In the genomic region with DNA sequence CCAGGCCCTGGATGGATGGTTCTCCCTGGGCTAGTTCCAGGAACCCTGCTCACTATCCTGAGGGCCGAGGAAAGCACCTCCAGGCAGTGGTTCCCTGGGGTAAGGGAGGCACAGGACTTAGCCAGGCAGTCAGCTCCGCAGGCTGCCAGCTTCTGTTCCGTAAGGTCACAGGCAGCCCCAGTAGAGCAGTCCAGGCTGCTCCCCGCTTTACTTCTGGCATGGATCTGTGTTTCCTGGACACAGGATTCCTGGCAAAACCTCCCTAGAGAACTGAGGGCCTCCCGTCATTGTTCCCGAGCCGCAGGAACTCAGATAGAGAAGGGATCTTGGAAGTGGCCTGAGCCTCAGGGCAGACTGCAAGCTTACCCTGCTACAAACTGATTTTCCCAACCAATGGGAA, we compare ENCODE assay signal across 8 mouse cellular contexts.
A peak's percentile ranks its signal among the peaks of the same experiment; 100 is the strongest.
DNase-seq lines count a peak whose midpoint lies in the region; ATAC-seq and TF ChIP-seq lines count a peak whose summit lies in the region.

No protein-coding gene starts in this region.

- H3K4me3 ChIP-seq in left cerebral cortex, adult 2 months, result no peak overlapping the region
- H3K4me3 ChIP-seq in heart, embryonic 10.5 days, result no peak overlapping the region
- H3K4me3 ChIP-seq in kidney, postnatal 0 days (replicated peaks; ENCODE audit: low read depth, low read length), result no peak overlapping the region

- DNase-seq in left cerebral cortex, adult 2 months (ENCODE audit: extremely low spot score in 1 of 2, low spot score in 2 of 2), result no peak
- no peak for DNase-seq in left cerebral cortex, postnatal 36 days (ENCODE audit: low spot score in 2 of 2)
- DNase-seq in heart, embryonic 10.5 days (ENCODE audit: low spot score), result no peak
- DNase-seq in kidney, postnatal 0 days (ENCODE audit: low spot score), result peak; percentile 38
- DNase-seq in skeletal muscle tissue, adult 2 months (ENCODE audit: low read depth, low spot score), result peak; percentile 66
- DNase-seq in cerebellum, adult 9-10 months, result no peak
- no peak for DNase-seq in left cerebral cortex, adult 11 months (ENCODE audit: low spot score)
- DNase-seq in layer of hippocampus, adult 11-12 months (ENCODE audit: low spot score), result no peak

- H3K9me3 ChIP-seq in heart, embryonic 10.5 days, result no peaks in the 10 kb centered on the region
- H3K9me3 ChIP-seq in kidney, postnatal 0 days (replicated peaks; ENCODE audit: low read length), result no peaks in the 10 kb centered on the region

- intact Hi-C loops in left cerebral cortex, adult 2 months (cut with DNase I), result no loop called here
- intact Hi-C loops in left cerebral cortex, postnatal 36 days (cut with DNase I), result no loop called here

- no peak overlapping the region for H3K4me2 ChIP-seq in kidney, postnatal 0 days (ENCODE audit: low read length)

- WGBS in heart, embryonic 10.5 days, result 42% methylated on average over 7 of the region's 7 CpGs
- 39% methylated on average over 7 of the region's 7 CpGs for WGBS in kidney, postnatal 0 days

- TF ChIP-seq CTCF in left cerebral cortex, adult 2 months (IDR thresholded peaks at IDR 0.05), result no peak
- no peak for TF ChIP-seq CTCF in kidney, postnatal 0 days (IDR thresholded peaks at IDR 0.05; ENCODE audit: low read depth)

- H3K4me1 ChIP-seq in heart, embryonic 10.5 days, result peaks cover 66% of the 10 kb centered on the region
- peaks cover 14% of the 10 kb centered on the region; the same call in 1 of the 2 replicates for H3K4me1 ChIP-seq in kidney, postnatal 0 days (replicated peaks; ENCODE audit: insufficient read depth, low read length)

- H3K9ac ChIP-seq in kidney, postnatal 0 days (ENCODE audit: low read depth, low read length), result no peak overlapping the region

- peak overlapping the region; percentile 48 for H3K27ac ChIP-seq in left cerebral cortex, adult 2 months
- peak overlapping the region; percentile 88 for H3K27ac ChIP-seq in heart, embryonic 10.5 days
- peak overlapping the region; percentile 54 for H3K27ac ChIP-seq in kidney, postnatal 0 days

- H3K36me3 ChIP-seq in heart, embryonic 10.5 days, result no peaks in the 10 kb centered on the region
- no peaks in the 10 kb centered on the region for H3K36me3 ChIP-seq in kidney, postnatal 0 days (ENCODE audit: insufficient read depth, low read length)

- H3K27me3 ChIP-seq in heart, embryonic 10.5 days (ENCODE audit: insufficient read depth, poor library complexity, severe bottlenecking), result no peaks in the 10 kb centered on the region
- no peaks in the 10 kb centered on the region for H3K27me3 ChIP-seq in kidney, postnatal 0 days (ENCODE audit: insufficient read depth, low read length)

- ATAC-seq in kidney, postnatal 0 days (replicated peaks; ENCODE audit: low FRiP score, low read depth), result no peak

Comparison
In these comparisons a context has a peak if more than half of its experiments do, and no peak if none do; other contexts are left out.
1. DNase-seq: peak in kidney, postnatal 0 days (single experiment) and skeletal muscle tissue, adult 2 months (single experiment); none in left cerebral cortex, adult 2 months (0 of 2), left cerebral cortex, postnatal 36 days (0 of 2), heart, embryonic 10.5 days (single experiment), cerebellum, adult 9-10 months (single experiment), left cerebral cortex, adult 11 months (single experiment) and layer of hippocampus, adult 11-12 months (single experiment).
2. Peak in every context shown above with its lines, with median percentiles within 50 percentile points of each other: H3K27ac ChIP-seq.